Mouse (Mus musculus) liver, embryonic 12.5 days (tissue): ENCODE results near the gene Arhgap15. TPM values are rescaled to one million over a fixed set of nuclear protein-coding genes. Genes with fewer than 3 reads are reported as not detected.

Experiments used
- ATAC-seq: fragments of 200-750 bp; cut with Nextera tagmentation; 2 replicates; pipeline ENCODE4 v1.8.0; 2017; ENCODE audit warnings: moderate number of reproducible peaks, mild to moderate bottlenecking, moderate library complexity
- H3K27ac ChIP-seq: fragments of 300-500 bp; sonication (generic); 2 replicates; pipeline ENCODE4 v1.5.1; 2016; ENCODE audit warnings: mild to moderate bottlenecking
- H3K27me3 ChIP-seq: fragments of 300-500 bp; sonication (generic); replicated peaks from 2 replicates; pipeline ENCODE4 v1.6.1; 2016; ENCODE audit warnings: mild to moderate bottlenecking, moderate library complexity
- H3K36me3 ChIP-seq: fragments of 300-500 bp; sonication (generic); 2 replicates; pipeline ENCODE4 v1.6.1; 2016; ENCODE audit warnings: mild to moderate bottlenecking, moderate library complexity
- H3K4me1 ChIP-seq: fragments of 300-500 bp; sonication (generic); 2 replicates; pipeline ENCODE4 v1.6.1; 2016
- H3K4me2 ChIP-seq: fragments of 300-500 bp; sonication (generic); 2 replicates; pipeline ENCODE4 v1.6.1; 2016; ENCODE audit warnings: mild to moderate bottlenecking, moderate library complexity
- H3K4me3 ChIP-seq: fragments of 300-500 bp; sonication (generic); 2 replicates; pipeline ENCODE4 v1.5.1; 2016; ENCODE audit warnings: mild to moderate bottlenecking, moderate library complexity
- H3K9ac ChIP-seq: fragments of 300-500 bp; sonication (generic); 2 replicates; pipeline ENCODE4 v1.6.1; 2016; ENCODE audit warnings: mild to moderate bottlenecking, moderate library complexity
- H3K9me3 ChIP-seq: fragments of 300-500 bp; sonication (generic); replicated peaks from 2 replicates; pipeline ENCODE4 v1.6.1; 2016; ENCODE audit warnings: mild to moderate bottlenecking, moderate library complexity
- WGBS: fragments of 180-500 bp; shearing (Covaris S2); methylation state at CpG from one replicate; pipeline ENCODE4 v1.1.7; 2016; ENCODE audit not compliant: insufficient replicate concordance; 5-methylcytosine and 5-hydroxymethylcytosine counted together
- polyA plus RNA-seq: library from polyadenylated mRNA; unstranded; fragments of >200 nt; fragmentation: Nextera tagmentation; extraction: Ambion mirVana; gene quantifications from 2 replicates; pipeline ENCODE4 v1.2.1, GENCODE M21; 2016

The Arhgap15 gene
- polyA plus RNA-seq, 1 experiment from 2014 or later = 5.7 TPM

- Histone ChIP-seq H3K4me1 (no peaks in the 10 kb centered on the region), H3K9me3 (no peaks in the 10 kb centered on the region), H3K36me3 (no peaks in the 10 kb centered on the region), H3K4me3 (no peak overlapping the region), H3K27me3 (no peaks in the 10 kb centered on the region), H3K4me2 (no peak overlapping the region), H3K9ac (no peak overlapping the region), H3K27ac (no peak overlapping the region)
- 67% methylated on average over 4 of the region's 4 CpGs for WGBS
- ATAC-seq = no peak
These were observed 418.1 kb downstream of the Arhgap15 start for GRCm38 (mm10) chr2:44166716-44167115.

GRCm38 (mm10) chr2:44184476-44184875 lies 435.9 kb downstream of the Arhgap15 start:
- Histone ChIP-seq H3K4me2 (no peak overlapping the region), H3K27ac (no peak overlapping the region), H3K9ac (no peak overlapping the region), H3K4me3 (no peak overlapping the region), H3K36me3 (no peaks in the 10 kb centered on the region), H3K9me3 (no peaks in the 10 kb centered on the region), H3K27me3 (no peaks in the 10 kb centered on the region), H3K4me1 (no peaks in the 10 kb centered on the region)
- no peak for ATAC-seq
- WGBS = 74% methylated on average over 10 of the region's 10 CpGs

- Histone ChIP-seq H3K4me3 (no peak overlapping the region), H3K9me3 (no peaks in the 10 kb centered on the region), H3K9ac (no peak overlapping the region), H3K4me2 (no peak overlapping the region), H3K27ac (no peak overlapping the region), H3K36me3 (no peaks in the 10 kb centered on the region), H3K27me3 (no peaks in the 10 kb centered on the region), H3K4me1 (no peaks in the 10 kb centered on the region)
- ATAC-seq = no peak
- 77% methylated on average over 9 of the region's 9 CpGs for WGBS
These were observed 442.1 kb downstream of the Arhgap15 start for GRCm38 (mm10) chr2:44190749-44191148.

GRCm38 (mm10) chr2:44192058-44192457 lies 443.4 kb downstream of the Arhgap15 start:
- H3K27ac ChIP-seq = no peak overlapping the region
- H3K4me2 ChIP-seq = no peak overlapping the region
- no peaks in the 10 kb centered on the region for H3K36me3 ChIP-seq
- whole genome bisulfite sequencing = 60% methylated on average over 3 of the region's 3 CpGs
- no peaks in the 10 kb centered on the region for H3K27me3 ChIP-seq
- no peak overlapping the region for H3K9ac ChIP-seq
- no peaks in the 10 kb centered on the region for H3K4me1 ChIP-seq
- no peak overlapping the region for H3K4me3 ChIP-seq
- no peaks in the 10 kb centered on the region for H3K9me3 ChIP-seq
- ATAC-seq = no peak

- Histone ChIP-seq H3K4me2 (no peak overlapping the region), H3K36me3 (no peaks in the 10 kb centered on the region), H3K9me3 (no peaks in the 10 kb centered on the region), H3K4me3 (no peak overlapping the region), H3K4me1 (no peaks in the 10 kb centered on the region), H3K27me3 (no peaks in the 10 kb centered on the region), H3K9ac (no peak overlapping the region), H3K27ac (no peak overlapping the region)
- WGBS = 84% methylated on average over 7 of the region's 7 CpGs
- no peak for ATAC-seq
These were observed 466.9 kb downstream of the Arhgap15 start for GRCm38 (mm10) chr2:44215506-44215905.

GRCm38 (mm10) chr2:44217811-44218210 lies 469.2 kb downstream of the Arhgap15 start:
- Histone ChIP-seq H3K4me1 (no peaks in the 10 kb centered on the region), H3K4me3 (no peak overlapping the region), H3K27me3 (no peaks in the 10 kb centered on the region), H3K4me2 (no peak overlapping the region), H3K27ac (no peak overlapping the region), H3K9ac (no peak overlapping the region), H3K36me3 (no peaks in the 10 kb centered on the region), H3K9me3 (no peaks in the 10 kb centered on the region)
- ATAC-seq = no peak
- 74% methylated on average over 6 of the region's 6 CpGs for WGBS

GRCm38 (mm10) chr2:44218317-44218716 lies 469.7 kb downstream of the Arhgap15 start:
- WGBS = 57% methylated on average over 8 of the region's 8 CpGs
- no peaks in the 10 kb centered on the region for H3K4me1 ChIP-seq
- no peak overlapping the region for H3K27ac ChIP-seq
- H3K27me3 ChIP-seq = no peaks in the 10 kb centered on the region
- H3K9me3 ChIP-seq = no peaks in the 10 kb centered on the region
- H3K36me3 ChIP-seq = no peaks in the 10 kb centered on the region
- H3K9ac ChIP-seq = no peak overlapping the region
- H3K4me2 ChIP-seq = no peak overlapping the region
- no peak overlapping the region for H3K4me3 ChIP-seq
- ATAC-seq = no peak

- Histone ChIP-seq H3K4me2 (no peak overlapping the region), H3K9me3 (no peaks in the 10 kb centered on the region), H3K9ac (no peak overlapping the region), H3K27me3 (no peaks in the 10 kb centered on the region), H3K4me3 (no peak overlapping the region), H3K27ac (no peak overlapping the region), H3K36me3 (no peaks in the 10 kb centered on the region), H3K4me1 (no peaks in the 10 kb centered on the region)
- 52% methylated on average over 2 of the region's 2 CpGs for WGBS
- ATAC-seq = no peak
These were observed 473.1 kb downstream of the Arhgap15 start for GRCm38 (mm10) chr2:44221686-44222085.

GRCm38 (mm10) chr2:44222176-44222753 lies 473.6 kb downstream of the Arhgap15 start:
- Histone ChIP-seq H3K27ac (no peak overlapping the region), H3K4me1 (no peaks in the 10 kb centered on the region), H3K4me2 (no peak overlapping the region), H3K36me3 (no peaks in the 10 kb centered on the region), H3K27me3 (no peaks in the 10 kb centered on the region), H3K9ac (no peak overlapping the region), H3K9me3 (no peaks in the 10 kb centered on the region), H3K4me3 (no peak overlapping the region)
- ATAC-seq = no peak
- 37% methylated on average over 6 of the region's 6 CpGs for WGBS

- no peak for ATAC-seq
- no peak overlapping the region for H3K27ac ChIP-seq
- 69% methylated on average over 1 of the region's 1 CpGs for WGBS
- no peak overlapping the region for H3K9ac ChIP-seq
- H3K9me3 ChIP-seq = no peaks in the 10 kb centered on the region
- no peak overlapping the region for H3K4me3 ChIP-seq
- no peaks in the 10 kb centered on the region for H3K27me3 ChIP-seq
- no peaks in the 10 kb centered on the region for H3K36me3 ChIP-seq
- no peak overlapping the region for H3K4me2 ChIP-seq
- no peaks in the 10 kb centered on the region for H3K4me1 ChIP-seq
These were observed 486.2 kb downstream of the Arhgap15 start for GRCm38 (mm10) chr2:44234856-44235255.

- no peaks in the 10 kb centered on the region for H3K27me3 ChIP-seq
- H3K4me3 ChIP-seq = no peak overlapping the region
- H3K9me3 ChIP-seq = no peaks in the 10 kb centered on the region
- H3K4me1 ChIP-seq = no peaks in the 10 kb centered on the region
- no peaks in the 10 kb centered on the region for H3K36me3 ChIP-seq
- no peak overlapping the region for H3K9ac ChIP-seq
- H3K27ac ChIP-seq = no peak overlapping the region
- no peak overlapping the region for H3K4me2 ChIP-seq
- WGBS = 75% methylated on average over 7 of the region's 7 CpGs
- ATAC-seq = no peak
These were observed 493.2 kb downstream of the Arhgap15 start for GRCm38 (mm10) chr2:44241657-44242454.

GRCm38 (mm10) chr2:44242628-44243255 lies 494.1 kb downstream of the Arhgap15 start:
- H3K4me1 ChIP-seq = no peaks in the 10 kb centered on the region
- H3K27ac ChIP-seq = no peak overlapping the region
- H3K4me2 ChIP-seq = no peak overlapping the region
- ATAC-seq = no peak
- no peak overlapping the region for H3K9ac ChIP-seq
- 78% methylated on average over 15 of the region's 15 CpGs for WGBS
- no peaks in the 10 kb centered on the region for H3K36me3 ChIP-seq
- no peaks in the 10 kb centered on the region for H3K9me3 ChIP-seq
- H3K4me3 ChIP-seq = no peak overlapping the region
- no peaks in the 10 kb centered on the region for H3K27me3 ChIP-seq
